In the genomic region with DNA sequence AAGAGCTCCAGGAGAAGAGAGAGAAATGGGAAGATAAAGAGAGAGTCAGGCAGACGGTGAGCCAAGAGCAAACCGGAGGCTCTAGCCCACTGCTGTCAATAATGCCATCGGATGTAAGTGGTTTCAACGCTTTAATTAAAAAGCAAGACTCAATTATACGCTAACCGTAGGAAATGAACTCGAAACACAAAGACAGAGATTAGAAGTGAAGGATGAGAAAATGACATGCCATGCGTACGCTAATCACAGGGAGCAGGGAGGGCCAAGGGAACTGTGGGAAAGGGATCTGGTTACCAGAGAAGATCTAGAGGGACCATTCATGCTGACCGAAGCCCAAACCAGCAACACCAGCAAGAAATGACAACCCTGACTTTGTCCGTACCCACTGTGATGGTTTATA, we compare ENCODE assay signal across 20 mouse cellular contexts. TPM values are rescaled to one million over a fixed set of nuclear protein-coding genes. Genes with fewer than 3 reads are reported as not detected.
"Had no signal": no experiment of that assay in that cellular context is flagged by ENCODE, and none has a peak within 500 bp of the region (broad histone marks: within the 10 kb centered on the region; RNA-seq: fewer than 3 reads in every experiment).

No protein-coding gene starts in this region.

- H3K36me3 ChIP-seq: liver, embryonic 13.5 days; liver, embryonic 15.5 days; midbrain, embryonic 12.5 days; midbrain, embryonic 15.5 days; neural tube, embryonic 12.5 days; stomach, embryonic 15.5 days had no signal

- H3K4me3 ChIP-seq: liver, embryonic 13.5 days; liver, embryonic 15.5 days; megakaryocyte, embryonic 14.5 days; midbrain, embryonic 12.5 days; midbrain, embryonic 15.5 days; neural tube, embryonic 12.5 days; stomach, embryonic 15.5 days had no signal

- H3K9me3 ChIP-seq: liver, embryonic 13.5 days; liver, embryonic 15.5 days; midbrain, embryonic 12.5 days; midbrain, embryonic 15.5 days; neural tube, embryonic 12.5 days; stomach, embryonic 15.5 days had no signal

- H3K4me1 ChIP-seq: liver, embryonic 13.5 days; liver, embryonic 15.5 days; midbrain, embryonic 15.5 days; neural tube, embryonic 12.5 days; stomach, embryonic 15.5 days had no signal

- H3K4me2 ChIP-seq: liver, embryonic 13.5 days; liver, embryonic 15.5 days; midbrain, embryonic 12.5 days; midbrain, embryonic 15.5 days; neural tube, embryonic 12.5 days; stomach, embryonic 15.5 days had no signal

- H3K27me3 ChIP-seq: liver, embryonic 13.5 days; midbrain, embryonic 12.5 days; midbrain, embryonic 15.5 days; neural tube, embryonic 12.5 days; stomach, embryonic 15.5 days had no signal

- DNase-seq: liver, embryonic 13.5 days; liver, postnatal 0 days; lung, adult 2 months; lung, postnatal 10 days; right cerebral cortex, postnatal 14 days; thymus, adult 2 months; thymus, postnatal 25 days; thymus, postnatal 4 days had no signal

- H3K9ac ChIP-seq: liver, embryonic 13.5 days; liver, embryonic 15.5 days; liver, postnatal 0 days; midbrain, embryonic 12.5 days; midbrain, embryonic 15.5 days; neural tube, embryonic 12.5 days; stomach, embryonic 15.5 days had no signal

- ATAC-seq: liver, postnatal 0 days; midbrain, embryonic 15.5 days had no signal

- H3K27ac ChIP-seq: liver, embryonic 13.5 days; liver, embryonic 15.5 days; macrophage; midbrain, embryonic 12.5 days; midbrain, embryonic 15.5 days; neural tube, embryonic 12.5 days; stomach, embryonic 15.5 days; stomach, postnatal 0 days had no signal

RNA-seq across cellular contexts. Expression of a gene that starts 37.4 kb away (rescaled TPM):
- total RNA-seq: megakaryocyte progenitor cell, adult 5-6 weeks; monocyte, adult 5-6 weeks had no signal
- polyA plus RNA-seq: liver, embryonic 13.5 days; liver, embryonic 15.5 days; liver, postnatal 0 days; macrophage; midbrain, embryonic 12.5 days; neural tube, embryonic 12.5 days; testis, adult 2 months; urinary bladder, adult 2 months had no signal
